Mouse (Mus musculus) kidney, postnatal 4 days (tissue): Measurements from ENCODE around the gene Zfp579.
"Not testable (repeated sequence)": the region's sequence is repeated elsewhere in the genome, so short reads cannot be mapped to it uniquely, and the experiment has no call there.

ENCODE experiments used
- DNase-seq, 2 experiments: peaks; one replicate each; pipeline ENCODE4 v3.0.0; 2021; ENCODE audit warnings: mixed read lengths in 2 of 2

The Zfp579 gene

DNA sequence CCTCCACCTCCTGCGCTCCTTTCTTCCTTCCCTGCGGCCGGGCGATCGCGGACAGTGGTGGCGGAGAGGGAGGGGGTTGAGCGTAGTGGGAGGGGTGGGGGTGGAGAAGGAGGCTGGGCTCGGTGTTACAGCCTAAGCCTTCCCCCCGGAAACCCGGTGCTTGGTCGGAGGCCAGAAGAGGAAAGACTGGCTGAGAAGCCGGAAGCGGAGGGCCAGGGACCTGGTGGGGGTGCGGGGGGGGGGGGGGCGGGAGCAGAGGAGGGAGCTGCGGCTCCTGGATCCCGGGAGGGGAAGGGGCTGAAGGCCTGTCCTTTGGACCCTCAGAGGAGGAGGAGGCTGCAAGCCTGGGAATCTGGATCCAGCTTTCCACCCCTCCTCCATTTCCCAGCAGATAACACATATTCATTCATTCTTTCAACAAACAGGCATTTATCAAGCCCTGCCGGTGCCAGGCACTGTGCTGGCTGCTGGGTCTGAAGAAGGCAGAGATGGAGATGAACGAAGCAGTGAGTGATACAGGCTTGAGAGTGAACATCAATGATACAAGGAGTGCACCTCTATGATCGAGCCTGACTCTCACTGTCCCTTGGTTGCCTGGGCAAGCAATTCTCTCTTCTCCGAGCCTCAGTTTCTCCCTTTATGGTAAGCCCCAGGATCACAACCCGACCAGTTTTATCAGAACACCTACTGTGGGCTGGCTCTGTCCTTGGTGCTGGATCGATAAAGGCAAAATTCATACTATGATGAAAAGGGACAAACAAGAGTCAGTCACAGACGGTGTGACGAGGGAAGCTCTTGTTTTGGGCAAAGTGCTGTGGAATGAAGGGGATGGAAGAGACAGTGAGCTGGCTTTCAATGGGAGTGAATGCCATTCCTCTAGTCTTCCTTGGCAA, at the start of gene Zfp579:
TSS of gene Zfp579 (minus strand) at position 156 of the 893 bp plus-strand sequence.
- peak; percentile 96 to 97 for DNase-seq

- no peak for DNase-seq
Observed at GRCm38 (mm10) chr7:5044981-5045380, 49.0 kb upstream of the Zfp579 start.

GRCm38 (mm10) chr7:5038940-5039339, 43.0 kb upstream of the Zfp579 start:
- DNase-seq: no peak

- peak; percentile 94 to 97 for DNase-seq
Observed at GRCm38 (mm10) chr7:5038109-5038732, 42.3 kb upstream of the Zfp579 start, which contains the start of gene Zfp784. Gene Zfp784 (minus strand): TSS chr7:5038446.

DNA sequence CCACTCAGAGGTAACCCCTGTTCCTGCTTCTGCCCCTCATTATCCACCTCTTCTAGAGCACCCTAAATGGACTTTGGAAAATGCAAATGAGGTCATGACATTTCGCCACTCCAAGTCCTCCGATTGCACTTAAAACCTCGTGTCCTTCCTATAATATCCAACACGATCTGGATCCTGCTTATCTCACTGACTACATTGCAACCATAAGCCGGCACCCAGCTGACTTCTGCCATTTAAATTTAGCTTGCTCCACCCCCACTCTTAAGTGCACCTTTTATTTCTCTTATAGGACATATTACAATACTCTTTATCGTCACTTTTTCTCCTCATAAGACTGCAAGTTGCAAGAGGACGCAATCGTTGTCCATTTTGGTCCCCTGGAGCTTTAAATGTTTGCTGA, 41.5 kb upstream of the Zfp579 start:
- no peak for DNase-seq

DNA sequence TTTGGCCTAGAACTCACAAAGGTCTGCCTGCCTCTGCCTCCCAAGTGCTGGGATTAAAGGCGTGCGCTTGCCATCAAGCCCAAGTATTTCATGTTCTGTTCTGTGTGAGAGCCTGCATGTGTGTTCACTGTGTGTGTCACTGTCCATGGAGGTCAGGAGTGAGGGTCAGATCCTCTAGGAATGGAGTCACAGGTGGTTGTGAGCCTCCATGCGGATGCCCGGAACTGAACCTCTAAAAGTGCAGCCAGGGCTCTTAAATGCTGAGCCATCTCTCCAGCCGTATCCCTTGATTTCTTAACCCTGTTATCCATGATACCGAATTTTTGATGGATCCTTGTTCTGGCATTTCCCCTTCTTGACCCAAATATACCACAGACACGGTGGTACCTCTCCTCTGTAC, 41.1 kb upstream of the Zfp579 start:
- no peak for DNase-seq

GRCm38 (mm10) chr7:5036136-5036535, 40.2 kb upstream of the Zfp579 start:
- no peak for DNase-seq

GRCm38 (mm10) chr7:5035628-5036027, 39.7 kb upstream of the Zfp579 start:
- DNase-seq: no peak

DNA sequence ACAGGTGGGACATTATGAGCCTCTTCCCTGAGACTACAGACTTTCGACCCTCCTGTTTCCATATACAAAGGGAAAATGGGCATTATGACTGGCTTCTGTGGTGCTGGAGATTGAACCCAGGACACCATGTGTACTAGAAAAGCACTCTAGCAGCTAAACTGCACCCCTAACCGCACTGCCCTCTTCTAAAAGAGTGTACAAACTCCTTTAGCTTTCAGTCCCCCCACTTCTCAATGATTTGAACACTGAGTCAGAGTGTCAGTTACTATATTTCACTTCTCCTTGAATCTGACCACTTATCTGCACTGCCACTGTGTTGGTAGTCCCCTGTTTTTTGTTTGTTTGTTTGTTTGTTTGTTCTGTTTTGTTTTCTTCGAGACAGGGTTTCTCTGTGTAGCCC, 37.9 kb upstream of the Zfp579 start, which contains the start of gene 4632433K11Rik:
TSS of gene 4632433K11Rik (plus strand) at position 301 of the 400 bp plus-strand sequence.
- DNase-seq: no peak

DNA sequence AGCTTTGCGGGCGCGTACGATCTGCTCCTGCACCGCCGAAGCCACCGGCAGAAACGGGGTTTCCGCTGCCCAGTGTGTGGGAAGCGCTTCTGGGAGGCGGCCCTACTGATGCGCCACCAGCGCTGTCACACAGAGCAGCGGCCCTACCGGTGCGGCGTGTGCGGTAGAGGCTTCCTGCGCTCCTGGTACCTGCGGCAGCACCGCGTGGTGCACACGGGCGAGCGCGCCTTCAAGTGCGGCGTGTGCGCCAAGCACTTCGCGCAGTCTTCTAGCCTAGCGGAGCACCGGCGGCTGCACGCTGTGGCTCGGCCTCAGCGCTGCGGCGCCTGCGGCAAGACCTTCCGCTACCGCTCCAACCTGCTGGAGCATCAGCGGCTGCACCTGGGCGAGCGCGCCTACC, 35.5 kb upstream of the Zfp579 start:
- no peak for DNase-seq

DNA sequence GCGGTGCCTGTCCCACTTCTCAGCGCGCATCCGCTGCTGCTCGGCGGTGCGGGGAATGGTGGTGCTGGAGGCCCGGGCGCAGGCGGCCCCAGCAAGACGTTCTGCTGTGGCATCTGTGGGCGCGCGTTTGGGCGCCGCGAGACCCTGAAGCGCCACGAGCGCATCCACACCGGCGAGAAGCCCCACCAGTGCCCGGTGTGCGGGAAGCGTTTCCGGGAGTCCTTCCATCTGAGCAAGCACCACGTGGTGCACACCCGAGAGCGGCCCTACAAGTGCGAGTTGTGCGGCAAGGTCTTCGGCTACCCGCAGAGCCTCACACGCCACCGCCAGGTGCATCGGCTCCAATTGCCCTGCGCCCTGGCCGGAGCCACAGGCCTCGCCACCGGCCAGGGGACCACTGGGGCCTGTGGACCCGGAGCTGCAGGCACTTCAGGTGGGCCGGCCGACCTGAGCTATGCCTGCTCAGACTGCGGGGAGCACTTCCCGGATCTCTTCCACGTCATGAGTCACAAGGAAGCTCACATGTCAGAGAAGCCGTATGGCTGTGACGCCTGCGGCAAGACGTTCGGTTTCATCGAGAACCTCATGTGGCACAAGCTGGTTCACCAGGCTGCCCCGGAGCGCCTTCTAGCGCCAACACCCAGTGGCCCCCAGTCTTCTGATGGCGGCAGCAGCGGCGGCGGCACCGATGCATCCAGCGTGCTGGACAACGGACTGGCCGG, 34.8 kb upstream of the Zfp579 start:
- DNase-seq: no peak

DNA sequence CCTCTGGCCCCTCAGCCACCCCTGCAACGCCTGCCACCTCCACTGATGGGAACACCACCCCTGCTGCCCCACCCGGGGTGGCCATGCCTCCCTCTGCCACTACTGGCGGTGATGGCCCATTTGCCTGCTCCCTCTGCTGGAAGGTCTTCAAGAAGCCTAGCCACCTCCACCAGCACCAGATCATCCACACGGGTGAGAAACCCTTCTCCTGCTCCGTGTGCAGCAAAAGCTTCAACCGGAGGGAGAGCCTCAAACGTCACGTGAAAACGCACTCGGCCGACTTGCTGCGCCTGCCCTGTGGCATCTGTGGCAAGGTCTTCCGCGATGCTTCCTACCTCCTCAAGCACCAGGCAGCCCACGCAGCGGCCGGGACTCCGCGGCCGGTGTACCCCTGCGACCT, 34.0 kb upstream of the Zfp579 start:
- DNase-seq: no peak

DNA sequence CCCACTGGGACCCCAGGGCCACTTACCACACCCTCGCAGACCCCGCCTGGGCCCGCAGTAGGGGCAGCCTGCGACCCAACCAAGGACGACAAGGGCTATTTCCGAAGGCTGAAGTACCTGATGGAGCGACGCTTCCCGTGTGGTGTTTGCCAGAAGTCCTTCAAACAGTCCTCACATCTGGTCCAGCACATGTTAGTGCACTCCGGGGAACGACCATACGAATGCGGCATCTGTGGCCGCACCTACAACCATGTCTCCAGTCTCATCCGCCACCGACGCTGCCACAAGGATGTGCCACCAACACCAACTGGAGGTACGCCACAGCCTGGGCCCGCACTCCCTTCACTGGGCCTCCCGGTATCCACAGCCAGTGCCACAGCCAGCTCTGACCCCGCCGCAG, 33.6 kb upstream of the Zfp579 start:
- DNase-seq: no peak

GRCm38 (mm10) chr7:5021197-5021596, 25.2 kb upstream of the Zfp579 start:
- DNase-seq: no peak

DNA sequence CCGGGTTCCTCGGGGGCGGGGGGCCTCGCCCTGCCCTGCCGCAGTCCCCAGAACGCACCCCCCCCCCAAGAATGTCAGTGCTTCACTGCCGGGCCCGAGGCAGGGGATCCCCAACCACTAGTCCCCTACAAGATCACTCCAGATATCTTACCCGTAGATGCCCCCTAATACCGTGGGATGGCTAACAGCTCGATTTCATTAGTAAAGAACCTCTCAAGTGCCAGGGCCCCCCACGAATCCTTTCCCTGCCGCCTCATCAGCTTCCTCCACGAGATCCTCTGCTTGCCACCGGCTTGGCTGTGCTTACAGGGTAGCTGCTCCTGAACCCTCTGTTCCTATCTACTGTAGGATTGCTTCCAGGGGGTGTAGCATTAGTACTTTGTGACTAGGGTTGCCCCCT, 24.7 kb upstream of the Zfp579 start:
- no peak for DNase-seq

DNA sequence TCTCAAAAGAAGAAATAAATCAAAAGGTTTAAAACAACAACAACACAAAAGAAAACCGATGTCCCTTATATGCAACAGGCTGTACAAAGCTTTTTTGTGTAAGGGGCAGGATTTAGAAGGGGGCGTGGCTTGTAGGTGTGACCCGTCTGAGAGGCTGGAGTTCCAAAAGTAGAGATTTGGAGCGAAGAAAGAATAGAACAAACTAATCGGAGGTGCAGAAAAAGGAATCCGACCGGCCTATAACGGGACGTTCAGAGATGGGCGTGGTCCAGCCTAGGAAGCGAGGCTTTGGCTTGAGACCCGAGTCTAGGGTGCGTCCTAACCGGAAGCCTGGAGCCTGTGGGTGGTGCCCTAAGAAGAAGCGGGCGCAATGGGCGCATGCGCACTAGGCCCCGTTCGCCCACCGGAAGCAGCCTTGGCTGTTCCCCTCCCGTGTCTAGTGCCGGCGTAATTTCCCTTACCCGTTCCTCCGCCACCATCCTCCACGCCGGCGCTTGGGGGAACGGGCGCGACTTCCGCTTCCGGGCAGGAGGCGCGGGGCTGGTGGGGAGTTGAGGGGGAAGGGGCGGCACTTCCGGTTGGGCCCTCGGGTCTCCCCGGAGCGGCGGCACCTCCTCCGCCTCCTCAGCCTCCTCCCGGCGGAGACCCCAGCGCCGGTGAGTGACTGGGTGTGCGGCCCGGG, 24.2 kb upstream of the Zfp579 start, which contains the start of the genes Zfp865 and Ccdc106:
TSS of gene Zfp865 (plus strand) at position 377 of the 682 bp plus-strand sequence.
TSS of gene Ccdc106 (plus strand) at position 554 of the 682 bp plus-strand sequence.
- DNase-seq: peak; percentile 99 to 100

GRCm38 (mm10) chr7:5019576-5019975, 23.6 kb upstream of the Zfp579 start:
- DNase-seq: not testable (repeated sequence)

- DNase-seq: no peak
Observed at GRCm38 (mm10) chr7:5017931-5018330, 22.0 kb upstream of the Zfp579 start.

DNA sequence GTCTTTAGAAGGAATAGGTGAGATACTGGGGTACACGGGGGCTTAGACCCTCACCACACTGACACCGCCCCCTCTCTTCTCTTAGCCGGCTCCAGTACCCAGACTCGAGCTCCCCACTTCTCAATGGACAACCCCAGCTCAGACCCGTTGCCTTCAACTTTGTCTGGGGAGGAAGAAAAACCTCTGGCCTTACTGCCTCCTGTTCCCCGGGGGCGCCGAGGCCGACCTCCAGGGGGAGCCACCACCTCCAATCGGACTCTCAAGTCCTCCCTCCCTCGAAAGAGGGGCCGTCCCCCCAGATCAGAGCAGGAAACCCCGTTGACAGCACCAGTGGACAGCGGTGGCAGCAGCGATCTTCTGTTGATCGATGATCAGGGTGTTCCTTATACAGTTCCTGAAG, 21.4 kb upstream of the Zfp579 start:
- DNase-seq: peak in 1 of 2 experiments; percentile 43

DNA sequence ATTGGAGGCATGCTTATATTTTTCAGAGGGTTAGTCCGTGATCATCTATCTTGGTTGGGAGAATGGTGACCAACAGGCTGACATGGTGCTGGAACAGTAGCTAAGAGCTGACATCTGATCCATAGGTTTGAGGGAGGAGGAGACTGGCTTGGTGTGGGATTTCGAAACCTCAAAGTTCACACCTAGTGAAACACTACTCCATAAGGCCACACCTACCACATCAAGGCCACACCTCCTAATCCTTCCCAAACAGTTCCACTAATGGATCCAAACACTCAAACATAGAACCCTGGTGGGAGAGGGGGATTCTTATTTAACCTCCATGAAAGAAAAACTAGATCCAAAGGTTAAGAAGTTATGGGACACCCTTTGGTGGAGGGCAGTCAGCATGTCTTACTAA, 21.0 kb upstream of the Zfp579 start:
- DNase-seq: no peak

DNA sequence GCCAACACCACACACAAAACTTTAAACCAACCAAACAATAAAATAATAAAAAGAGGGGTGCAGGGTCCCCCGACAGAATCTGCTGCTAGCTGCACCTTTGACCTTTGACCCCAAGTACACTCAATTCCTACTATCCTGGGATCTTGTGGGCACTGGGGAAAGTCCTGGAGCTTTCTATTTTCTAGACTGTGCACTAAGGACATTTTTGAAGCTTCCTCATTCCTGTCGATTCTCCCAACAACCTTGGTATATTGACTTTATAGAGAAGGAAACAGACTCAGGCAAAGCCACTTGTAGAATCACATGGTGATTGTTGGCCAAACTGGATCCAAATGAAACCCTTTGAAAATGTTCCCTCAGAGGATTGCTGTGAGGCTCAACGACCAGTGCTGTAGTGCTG, 20.1 kb upstream of the Zfp579 start:
- no peak for DNase-seq
